Mouse (Mus musculus) lung, embryonic 15.5 days (tissue): ENCODE results near the gene Pih1d1. TPM values are rescaled to one million over a fixed set of nuclear protein-coding genes. Genes with fewer than 3 reads are reported as not detected.

Source experiments
- ATAC-seq: fragments of 200-750 bp; cut with Nextera tagmentation; 2 replicates; pipeline ENCODE4 v1.8.0; 2017; ENCODE audit warnings: moderate number of reproducible peaks, borderline replicate concordance; ENCODE audit not compliant: low FRiP score, low TSS enrichment; ENCODE audit errors: extremely low read depth
- H3K27ac ChIP-seq: fragments of 300-500 bp; sonication (generic); 2 replicates; pipeline ENCODE4 v1.5.1; 2015; ENCODE audit warnings: moderate library complexity, mild to moderate bottlenecking, inconsistent platforms
- H3K27me3 ChIP-seq: fragments of 300-500 bp; sonication (generic); 2 replicates; pipeline ENCODE4 v1.6.1; 2015; ENCODE audit warnings: inconsistent platforms
- H3K36me3 ChIP-seq: fragments of 300-500 bp; sonication (generic); 2 replicates; pipeline ENCODE4 v1.6.1; 2015; ENCODE audit warnings: inconsistent platforms
- H3K4me1 ChIP-seq: fragments of 300-500 bp; sonication (generic); 2 replicates; pipeline ENCODE4 v1.6.1; 2015; ENCODE audit warnings: inconsistent platforms
- H3K4me2 ChIP-seq: fragments of 300-500 bp; sonication (generic); 2 replicates; pipeline ENCODE4 v1.6.1; 2015; ENCODE audit warnings: inconsistent platforms, mild to moderate bottlenecking, moderate library complexity
- H3K4me3 ChIP-seq: fragments of 300-500 bp; sonication (generic); 2 replicates; pipeline ENCODE4 v1.5.1; 2015; ENCODE audit warnings: mild to moderate bottlenecking, inconsistent platforms
- H3K9ac ChIP-seq: fragments of 300-500 bp; sonication (generic); 2 replicates; pipeline ENCODE4 v1.6.1; 2015; ENCODE audit warnings: inconsistent platforms
- H3K9me3 ChIP-seq: fragments of 300-500 bp; sonication (generic); 2 replicates; pipeline ENCODE4 v1.6.1; 2016; ENCODE audit warnings: inconsistent platforms
- WGBS: fragments of 180-500 bp; shearing (Covaris S2); methylation state at CpG from one replicate; pipeline ENCODE4 v1.1.7; 2015; 5-methylcytosine and 5-hydroxymethylcytosine counted together
- polyA plus RNA-seq: library from polyadenylated mRNA; unstranded; fragments of >200 nt; fragmentation: Nextera tagmentation; extraction: Ambion mirVana; gene quantifications from 2 replicates; pipeline ENCODE4 v1.2.1, GENCODE M21; 2015

Gene Pih1d1
- polyA plus RNA-seq, 1 experiment from 2014 or later, result 103 TPM

- peak overlapping the region; percentile 81 for H3K4me2 ChIP-seq
- no peaks in the 10 kb centered on the region for H3K9me3 ChIP-seq
- 2% methylated on average over 6 of the region's 6 CpGs for WGBS
- H3K4me1 ChIP-seq, result peaks cover 43% of the 10 kb centered on the region
- H3K27me3 ChIP-seq, result no peaks in the 10 kb centered on the region
- H3K36me3 ChIP-seq, result peaks cover 28% of the 10 kb centered on the region
- ATAC-seq, result no peak
- H3K4me3 ChIP-seq, result peak overlapping the region; percentile 90
- peak overlapping the region; percentile 88 for H3K27ac ChIP-seq
- peak overlapping the region; percentile 99 for H3K9ac ChIP-seq
Measured at GRCm38 (mm10) chr7:45127700-45128224, 26.3 kb upstream of the Pih1d1 start.

GRCm38 (mm10) chr7:45128624-45129246 is 25.4 kb upstream of the Pih1d1 start, which contains the start of gene Rpl13a:
Gene Rpl13a, minus strand, starts transcription at chr7:45128761.
- Histone ChIP-seq H3K27ac (peak within 1 kb of the TSS; percentile 88), H3K36me3 (peaks cover 25% of the 10 kb centered on the region), H3K4me2 (peak within 1 kb of the TSS; percentile 81), H3K4me3 (peak within 1 kb of the TSS; percentile 90), H3K27me3 (no peaks in the 10 kb centered on the region), H3K4me1 (peaks cover 37% of the 10 kb centered on the region), H3K9me3 (no peaks in the 10 kb centered on the region), H3K9ac (peak within 1 kb of the TSS; percentile 99)
- ATAC-seq, result peak; percentile 93
- WGBS, result under 1% methylated on average over 48 of the region's 48 CpGs

- H3K9me3 ChIP-seq, result no peaks in the 10 kb centered on the region
- H3K4me3 ChIP-seq, result peak overlapping the region; percentile 48
- 0 out of 2 replicates have a peak, but pooled peaks have one; percentile 0 for ATAC-seq
- H3K36me3 ChIP-seq, result peaks cover 25% of the 10 kb centered on the region
- peak overlapping the region; percentile 52 for H3K9ac ChIP-seq
- peaks cover 37% of the 10 kb centered on the region for H3K4me1 ChIP-seq
- peak overlapping the region; percentile 61 for H3K4me2 ChIP-seq
- peak overlapping the region; percentile 70 for H3K27ac ChIP-seq
- no peaks in the 10 kb centered on the region for H3K27me3 ChIP-seq
- WGBS, result under 1% methylated on average over 17 of the region's 17 CpGs
Measured at GRCm38 (mm10) chr7:45129318-45129717, 24.8 kb upstream of the Pih1d1 start.

GRCm38 (mm10) chr7:45129776-45130512 is 24.2 kb upstream of the Pih1d1 start:
- peaks cover 37% of the 10 kb centered on the region for H3K4me1 ChIP-seq
- H3K9ac ChIP-seq, result peak overlapping the region; percentile 52
- H3K27ac ChIP-seq, result peak overlapping the region; percentile 70
- no peaks in the 10 kb centered on the region for H3K9me3 ChIP-seq
- H3K27me3 ChIP-seq, result no peaks in the 10 kb centered on the region
- peak overlapping the region; percentile 48 for H3K4me3 ChIP-seq
- H3K36me3 ChIP-seq, result peaks cover 23% of the 10 kb centered on the region
- peak overlapping the region; percentile 61 for H3K4me2 ChIP-seq
- ATAC-seq, result no peak
- WGBS, result 50% methylated on average over 15 of the region's 15 CpGs

GRCm38 (mm10) chr7:45131850-45132249 is 22.3 kb upstream of the Pih1d1 start:
- WGBS, result 64% methylated on average over 11 of the region's 11 CpGs
- no peak for ATAC-seq

GRCm38 (mm10) chr7:45133446-45134159 is 20.5 kb upstream of the Pih1d1 start:
- H3K4me1 ChIP-seq, result peaks cover 17% of the 10 kb centered on the region
- no peaks in the 10 kb centered on the region for H3K36me3 ChIP-seq
- no peak overlapping the region for H3K4me3 ChIP-seq
- no peak overlapping the region for H3K4me2 ChIP-seq
- no peak overlapping the region for H3K27ac ChIP-seq
- 71% methylated on average over 8 of the region's 8 CpGs for WGBS
- H3K9me3 ChIP-seq, result no peaks in the 10 kb centered on the region
- ATAC-seq, result no peak
- no peaks in the 10 kb centered on the region; the same call in 1 of the 2 replicates for H3K27me3 ChIP-seq
- no peak overlapping the region for H3K9ac ChIP-seq

More at GRCm38 (mm10) chr7:45131850-45132249, 22.3 kb upstream of the Pih1d1 start:
- Histone ChIP-seq H3K4me1 (peaks cover 23% of the 10 kb centered on the region), H3K9me3 (no peaks in the 10 kb centered on the region), H3K27me3 (no peaks in the 10 kb centered on the region), H3K27ac (no peak overlapping the region), H3K4me3 (no peak overlapping the region), H3K36me3 (peaks cover 4% of the 10 kb centered on the region), H3K9ac (no peak overlapping the region), H3K4me2 (no peak overlapping the region)

GRCm38 (mm10) chr7:45134544-45135026 is 19.5 kb upstream of the Pih1d1 start:
- Histone ChIP-seq H3K4me2 (0 out of 2 replicates have a peak overlapping the region, but pooled peaks have one; percentile 0), H3K9ac (no peak overlapping the region), H3K9me3 (no peaks in the 10 kb centered on the region), H3K27ac (no peak overlapping the region), H3K27me3 (no peaks in the 10 kb centered on the region; the same call in 1 of the 2 replicates), H3K36me3 (no peaks in the 10 kb centered on the region), H3K4me3 (no peak overlapping the region), H3K4me1 (peaks cover 17% of the 10 kb centered on the region)
- 9% methylated on average over 12 of the region's 12 CpGs for WGBS
- peak; percentile 40; the same call in 1 of the 2 replicates for ATAC-seq

- Histone ChIP-seq H3K27me3 (no peaks in the 10 kb centered on the region; the same call in 1 of the 2 replicates), H3K4me1 (peaks cover 9% of the 10 kb centered on the region; the same call in 1 of the 2 replicates), H3K4me2 (peak overlapping the region; percentile 82), H3K4me3 (peak overlapping the region; percentile 69), H3K9ac (no peak overlapping the region), H3K27ac (no peak overlapping the region), H3K9me3 (no peaks in the 10 kb centered on the region), H3K36me3 (no peaks in the 10 kb centered on the region)
- WGBS, result 54% methylated on average over 3 of the region's 3 CpGs
- no peak for ATAC-seq
Measured at GRCm38 (mm10) chr7:45135370-45135769, 18.7 kb upstream of the Pih1d1 start.

GRCm38 (mm10) chr7:45135993-45136567 is 18.0 kb upstream of the Pih1d1 start, which contains the start of the genes Gm45713 and Flt3l:
Gene Gm45713, minus strand, starts transcription at chr7:45136231.
Gene Flt3l, minus strand, starts transcription at chr7:45136432.
- Histone ChIP-seq H3K27ac (no peak within 1 kb of the TSS), H3K36me3 (no peaks in the 10 kb centered on the region), H3K4me1 (peaks cover 9% of the 10 kb centered on the region; the same call in 1 of the 2 replicates), H3K27me3 (no peaks in the 10 kb centered on the region; the same call in 1 of the 2 replicates), H3K4me3 (peak within 1 kb of the TSS; percentile 69), H3K9ac (peak within 1 kb of the TSS; percentile 72), H3K9me3 (no peaks in the 10 kb centered on the region), H3K4me2 (peak within 1 kb of the TSS; percentile 82)
- ATAC-seq, result peak; percentile 84
- 1% methylated on average over 29 of the region's 29 CpGs for WGBS

- Histone ChIP-seq H3K36me3 (peaks cover 6% of the 10 kb centered on the region), H3K27me3 (no peaks in the 10 kb centered on the region; the same call in 1 of the 2 replicates), H3K4me1 (peaks cover 9% of the 10 kb centered on the region; the same call in 1 of the 2 replicates), H3K9me3 (no peaks in the 10 kb centered on the region), H3K9ac (no peak overlapping the region), H3K4me3 (no peak overlapping the region), H3K27ac (no peak overlapping the region), H3K4me2 (no peak overlapping the region)
- ATAC-seq, result no peak
- 68% methylated on average over 12 of the region's 12 CpGs for WGBS
Measured at GRCm38 (mm10) chr7:45137171-45138006, 16.7 kb upstream of the Pih1d1 start.
